Mouse (Mus musculus): ENCODE data around the gene Limk2. TPM values are rescaled to one million over a fixed set of nuclear protein-coding genes. Genes with fewer than 3 reads are reported as not detected.

Limk2 gene
- total RNA-seq (2021), result 10 to 100 TPM; 90.1 to 97.5 TPM
- long read RNA-seq, transcript Limk2-203 (15 exons, 3,693 nt), result major isoform, 49 of 112 reads
- long read RNA-seq, transcript Limk2-201 (16 exons, 3,514 nt), result minor isoform, 17 of 112 reads
- long read RNA-seq, partial matches to known transcripts, result 18 of 112 reads
- long read RNA-seq, other reads (novel, unspliced or antisense), result 28 of 112 reads

GRCm38 (mm10) chr11:3408997-3409732 lies at the start of gene Limk2:
Gene Limk2, minus strand, starts transcription at chr11:3409189.
- peak; percentile 79 to 91 for DNase-seq (ENCODE audit: low spot score in 2 of 2)

GRCm38 (mm10) chr11:3458428-3459104 lies 49.6 kb upstream of the Limk2 start:
- DNase-seq (ENCODE audit: low spot score in 2 of 2), result no peak

GRCm38 (mm10) chr11:3456354-3456753 lies 47.4 kb upstream of the Limk2 start:
- DNase-seq (ENCODE audit: low spot score in 2 of 2), result peak; percentile 50 to 80

- no peak for DNase-seq (ENCODE audit: low spot score in 2 of 2)
Observed at GRCm38 (mm10) chr11:3454506-3454905, 45.5 kb upstream of the Limk2 start.

GRCm38 (mm10) chr11:3453467-3453866 lies 44.5 kb upstream of the Limk2 start:
- DNase-seq (ENCODE audit: low spot score in 2 of 2), result no peak

GRCm38 (mm10) chr11:3452769-3453168 lies 43.8 kb upstream of the Limk2 start:
- peak in 1 of 2 experiments; percentile 30 for DNase-seq (ENCODE audit: low spot score in 2 of 2)

- peak; percentile 94 to 96 for DNase-seq (ENCODE audit: low spot score in 2 of 2)
Observed at GRCm38 (mm10) chr11:3452167-3452639, 43.2 kb upstream of the Limk2 start, which contains the start of gene Rnf185. Gene Rnf185, minus strand, starts transcription at chr11:3452363.

- DNase-seq (ENCODE audit: low spot score in 2 of 2), result peak in 1 of 2 experiments; percentile 59
Observed at GRCm38 (mm10) chr11:3451701-3452163, 42.7 kb upstream of the Limk2 start.

GRCm38 (mm10) chr11:3444875-3445274 lies 35.9 kb upstream of the Limk2 start:
- DNase-seq (ENCODE audit: low spot score in 2 of 2), result no peak

GRCm38 (mm10) chr11:3443091-3443490 lies 34.1 kb upstream of the Limk2 start:
- no peak for DNase-seq (ENCODE audit: low spot score in 2 of 2)

- no peak for DNase-seq (ENCODE audit: low spot score in 2 of 2)
Observed at GRCm38 (mm10) chr11:3442677-3443076, 33.7 kb upstream of the Limk2 start.

- DNase-seq (ENCODE audit: low spot score in 2 of 2), result peak in 1 of 2 experiments; percentile 60
Observed at GRCm38 (mm10) chr11:3441696-3442443, 32.9 kb upstream of the Limk2 start.

- no peak for DNase-seq (ENCODE audit: low spot score in 2 of 2)
Observed at GRCm38 (mm10) chr11:3437621-3438020, 28.6 kb upstream of the Limk2 start.

GRCm38 (mm10) chr11:3433809-3434208 lies 24.8 kb upstream of the Limk2 start:
- no peak for DNase-seq (ENCODE audit: low spot score in 2 of 2)

- DNase-seq (ENCODE audit: low spot score in 2 of 2), result no peak
Observed at GRCm38 (mm10) chr11:3431976-3432603, 23.1 kb upstream of the Limk2 start.

- no peak for DNase-seq (ENCODE audit: low spot score in 2 of 2)
Observed at GRCm38 (mm10) chr11:3431515-3431914, 22.5 kb upstream of the Limk2 start.

- DNase-seq (ENCODE audit: low spot score in 2 of 2), result no peak
Observed at GRCm38 (mm10) chr11:3428632-3429031, 19.6 kb upstream of the Limk2 start.

GRCm38 (mm10) chr11:3427697-3428230 lies 18.8 kb upstream of the Limk2 start:
- DNase-seq (ENCODE audit: low spot score in 2 of 2), result no peak

GRCm38 (mm10) chr11:3422242-3422641 lies 13.3 kb upstream of the Limk2 start:
- DNase-seq (ENCODE audit: low spot score in 2 of 2), result no peak

GRCm38 (mm10) chr11:3418741-3419140 lies 9.8 kb upstream of the Limk2 start:
- peak in 1 of 2 experiments; percentile 27 for DNase-seq (ENCODE audit: low spot score in 2 of 2)

Measured in layer of hippocampus, adult 18-20 months (tissue).